Mouse (Mus musculus) thymus, adult 2 months (tissue): ENCODE results near the gene Dnah2.

Experiments used
- CTCF ChIP-seq: fragments of 200-500 bp; IDR thresholded peaks from 2 replicates; pipeline ENCODE4 v1.5.1; 2012; ENCODE audit warnings: mild to moderate bottlenecking, control low read depth, low read length, moderate library complexity, borderline replicate concordance; ENCODE audit not compliant: control insufficient read depth, poor library complexity, insufficient read depth; ENCODE audit errors: extremely low read depth
- POLR2A ChIP-seq: fragments of 200-500 bp; IDR thresholded peaks from 2 replicates; pipeline ENCODE4 v1.6.1; 2012; ENCODE audit warnings: mild to moderate bottlenecking, low read length, control low read depth, moderate library complexity; ENCODE audit not compliant: control insufficient read depth, poor library complexity, insufficient read depth; ENCODE audit errors: extremely low read depth

DNA sequence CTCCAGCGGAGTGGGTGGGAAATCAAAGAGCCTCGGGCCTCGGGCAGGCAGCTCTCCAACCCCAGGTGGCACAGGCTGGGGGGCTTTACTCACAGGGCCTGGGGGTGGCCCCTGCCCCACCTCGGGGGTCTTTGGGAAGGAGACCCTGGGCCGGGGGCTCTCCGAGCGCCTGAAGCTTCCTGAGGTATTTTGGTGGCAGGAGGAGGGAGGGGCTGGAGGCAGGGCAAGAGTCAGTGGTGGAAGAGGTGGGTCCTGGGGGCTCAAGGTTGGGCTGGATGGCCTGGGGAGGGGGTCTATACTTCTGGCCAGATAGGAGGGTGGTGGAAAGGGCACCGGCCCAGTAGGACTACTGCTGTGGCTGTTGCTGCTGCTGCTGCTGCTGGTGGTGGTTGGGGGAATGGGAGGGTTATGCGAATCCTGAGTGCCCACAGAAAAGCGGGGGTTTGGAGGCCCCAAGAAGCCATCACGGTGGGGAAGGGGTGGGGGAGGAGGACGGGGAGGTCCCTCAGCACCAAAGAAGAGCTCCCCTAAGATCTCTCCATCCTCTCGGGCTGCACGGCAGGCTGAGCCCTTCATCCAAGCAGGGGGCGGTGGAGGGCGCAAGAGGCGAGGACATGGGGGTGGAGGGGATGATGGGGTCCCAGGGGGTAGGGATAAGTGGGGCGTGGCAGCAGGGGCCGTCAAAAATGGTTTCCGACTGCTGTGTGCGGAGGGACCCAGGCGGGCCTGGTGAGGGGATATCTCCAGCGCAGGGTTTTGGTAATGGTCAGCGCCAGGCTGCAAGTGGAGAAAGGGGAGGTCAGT is 143.3 kb downstream of the Dnah2 start:
- TF ChIP-seq CTCF (no peak), POLR2A (no peak)
